In genomic region chr6:140766365-140766764, GRCm38 (mm10) we compare ENCODE assay signal across 10 mouse cellular contexts. TPM values are rescaled to one million over a fixed set of nuclear protein-coding genes. Genes with fewer than 3 reads are reported as not detected.
DNase-seq lines count a peak whose midpoint lies in the region; ATAC-seq and TF ChIP-seq lines count a peak whose summit lies in the region.
"Had no signal": no experiment of that assay in that cellular context is flagged by ENCODE, and none has a peak within 500 bp of the region (broad histone marks: within the 10 kb centered on the region; RNA-seq: fewer than 3 reads in every experiment).

No protein-coding gene starts in this region.

- H3K27me3 ChIP-seq in CH12.LX (replicated peaks) = no peaks in the 10 kb centered on the region
- H3K27me3 ChIP-seq: midbrain, embryonic 12.5 days had no signal

- TF ChIP-seq POLR2A in CH12.LX (IDR thresholded peaks at IDR 0.05; ENCODE audit: low read depth, low read length) = no peak
- TF ChIP-seq POLR2A in embryonic fibroblast, embryonic 13.5 days (IDR thresholded peaks at IDR 0.05; ENCODE audit: low read depth, low read length) = no peak

- in situ Hi-C loops in CH12.LX (cut with MboI; ENCODE audit: low pct_ligation_motif_present, low pct_unique_long_range_greater_than_20kb, low sequenced_read_pairs) = loop anchor here (25.0 kb wide), 1 partner anchor 471 kb away; the partner anchor contains the start of gene Pde3a

- ATAC-seq in monocyte, adult 5-6 weeks (replicated peaks; ENCODE audit: insufficient number of reproducible peaks, low FRiP score, low TSS enrichment, poor library complexity, severe bottlenecking) = no peak; the same call in 1 of the 2 replicates

- H3K4me2 ChIP-seq in CH12.LX (ENCODE audit: insufficient read depth, low read depth, poor library complexity, severe bottlenecking) = peak overlapping the region; percentile 61; the same call in 1 of the 2 replicates
- H3K4me2 ChIP-seq: midbrain, embryonic 12.5 days had no signal

- peaks cover 0 to 11% of the 10 kb centered on the region in 2 experiments; a peak in 2 of 4 replicates for H3K4me1 ChIP-seq in CH12.LX (ENCODE audit: control insufficient read depth in 1 of 2, insufficient read depth in 2 of 2)
- no peaks in the 10 kb centered on the region for H3K4me1 ChIP-seq in embryonic fibroblast, embryonic 13.5 days (ENCODE audit: control insufficient read depth, insufficient read depth, low read length)

- dilution Hi-C loops in CH12.LX (cut with MboI; ENCODE audit: extremely low pct_ligation_motif_present, extremely low pct_unique_long_range_greater_than_20kb, low sequenced_read_pairs) = no loop called here

- no peaks in the 10 kb centered on the region for H3K9me3 ChIP-seq in CH12.LX (replicated peaks; ENCODE audit: low read length)
- H3K9me3 ChIP-seq: midbrain, embryonic 12.5 days had no signal

- H3K4me3 ChIP-seq in CH12.LX (replicated peaks in 1 of 3; ENCODE audit: low read depth in 2 of 3, low read length in 2 of 3, poor library complexity in 1 of 3) = no peak overlapping the region
- H3K4me3 ChIP-seq in embryonic fibroblast, embryonic 13.5 days (ENCODE audit: insufficient read depth, low read length) = no peak overlapping the region
- H3K4me3 ChIP-seq: midbrain, embryonic 12.5 days had no signal

- no peak overlapping the region for H3K9ac ChIP-seq in CH12.LX (ENCODE audit: insufficient read depth, low read depth)
- H3K9ac ChIP-seq: midbrain, embryonic 12.5 days had no signal

- H3K36me3 ChIP-seq in CH12.LX (replicated peaks in 1 of 2; ENCODE audit: control insufficient read depth in 1 of 2, insufficient read depth in 1 of 2, low read length in 1 of 2) = no peaks in the 10 kb centered on the region
- H3K36me3 ChIP-seq: midbrain, embryonic 12.5 days had no signal

- no peaks in the 10 kb centered on the region for H3K79me2 ChIP-seq in CH12.LX (replicated peaks; ENCODE audit: control insufficient read depth, extremely low read depth, insufficient read depth, poor library complexity, severe bottlenecking)

- peak; percentile 36 for DNase-seq in left cerebral cortex, adult 11 months (ENCODE audit: low spot score)
- no peak for DNase-seq in left cerebral cortex, adult 8-10 months (ENCODE audit: low spot score in 2 of 2)
- DNase-seq in CH12.LX (ENCODE audit: extremely low read depth) (peak; percentile 74), ZHBTc4 (ENCODE audit: low read depth, low spot score) (peak; percentile 68)
- DNase-seq in layer of hippocampus, postnatal 10 days (ENCODE audit: low spot score in 2 of 2) = peak; percentile 50 to 62
- DNase-seq in retina, postnatal 1 day = peak; percentile 75

- peak; percentile 66 to 90 for TF ChIP-seq CTCF in CH12.LX (conservative IDR thresholded peaks at IDR 0.05 in 1 of 2, IDR thresholded peaks at IDR 0.05 in 1 of 2; ENCODE audit: low read depth in 2 of 2, low read length in 2 of 2)
- peak; percentile 13; the same call in 1 of the 2 replicates for TF ChIP-seq CTCF in embryonic fibroblast, embryonic 13.5 days (IDR thresholded peaks at IDR 0.05; ENCODE audit: borderline replicate concordance, insufficient read depth, low read length)

- TF ChIP-seq EP300 in CH12.LX (IDR thresholded peaks at IDR 0.05; ENCODE audit: low read length) = no peak

- TF ChIP-seq RAD21 in CH12.LX (IDR thresholded peaks at IDR 0.05; ENCODE audit: low read depth, low read length) = peak; percentile 92

- H3K27ac ChIP-seq in CH12.LX (ENCODE audit: insufficient read depth, low read depth) = no peak overlapping the region
- H3K27ac ChIP-seq in embryonic fibroblast, embryonic 13.5 days (ENCODE audit: insufficient read depth, low read length) = no peak overlapping the region
- H3K27ac ChIP-seq: midbrain, embryonic 12.5 days had no signal

TF ChIP-seq in CH12.LX, 34 proteins besides CTCF, POLR2A, EP300 and RAD21:
- TF ChIP-seq E2F4 (IDR thresholded peaks at IDR 0.05; ENCODE audit: insufficient replicate concordance, low read depth, low read length) = no peak
- peak; percentile 54; the same call in 1 of the 2 replicates for TF ChIP-seq SIN3A (IDR thresholded peaks at IDR 0.05; ENCODE audit: low read length)
- no peak for TF ChIP-seq ZKSCAN1 (IDR thresholded peaks at IDR 0.05; ENCODE audit: borderline replicate concordance, low read depth, low read length)
- no peak for TF ChIP-seq USF2 (conservative IDR thresholded peaks at IDR 0.05; ENCODE audit: low read depth, low read length)
- 0 out of 2 replicates have a peak, but pooled peaks have one; percentile 19 for TF ChIP-seq JUND (conservative IDR thresholded peaks at IDR 0.05; ENCODE audit: low read depth, low read length)
- no peak for TF ChIP-seq CHD2 (IDR thresholded peaks at IDR 0.05; ENCODE audit: low read length)
- no peak for TF ChIP-seq ZNF384 (IDR thresholded peaks at IDR 0.05; ENCODE audit: low read depth, low read length)
- TF ChIP-seq USF1 (IDR thresholded peaks at IDR 0.05; ENCODE audit: low read depth, low read length) = no peak
- TF ChIP-seq SMC3 (IDR thresholded peaks at IDR 0.05; ENCODE audit: low read depth, low read length) = peak; percentile 81
- TF ChIP-seq BHLHE40 (IDR thresholded peaks at IDR 0.05; ENCODE audit: low read depth, low read length) = no peak
- TF ChIP-seq MAFK (IDR thresholded peaks at IDR 0.05; ENCODE audit: insufficient replicate concordance, low read length) = 0 out of 2 replicates have a peak, but pooled peaks have one; percentile 24
- no peak for TF ChIP-seq MAX (IDR thresholded peaks at IDR 0.05; ENCODE audit: low read length)
- TF ChIP-seq JUN (IDR thresholded peaks at IDR 0.05; ENCODE audit: insufficient read depth, low read depth, low read length) = no peak
- TF ChIP-seq MAZ (IDR thresholded peaks at IDR 0.05; ENCODE audit: low read depth, low read length) = no peak
- no peak for TF ChIP-seq POLR2AphosphoS2 (IDR thresholded peaks at IDR 0.05; ENCODE audit: low read depth, low read length)
- TF ChIP-seq MYC (IDR thresholded peaks at IDR 0.05; ENCODE audit: low read depth, low read length) = no peak
- TF ChIP-seq NRF1 (IDR thresholded peaks at IDR 0.05; ENCODE audit: low read depth, low read length) = no peak
- no peak for TF ChIP-seq HCFC1 (IDR thresholded peaks at IDR 0.05; ENCODE audit: low read depth, low read length)
- 0 out of 2 replicates have a peak, but pooled peaks have one; percentile 19 for TF ChIP-seq TBP (conservative IDR thresholded peaks at IDR 0.05; ENCODE audit: low read depth, low read length)
- no peak for TF ChIP-seq MEF2A (IDR thresholded peaks at IDR 0.05; ENCODE audit: borderline replicate concordance, low read depth, low read length)
- TF ChIP-seq ZC3H11A (IDR thresholded peaks at IDR 0.05; ENCODE audit: low read depth, low read length) = peak; percentile 53

RNA-seq across cellular contexts. Expression of gene Gm11077, which starts 37.3 kb away (rescaled TPM):
- total RNA-seq in left cerebral cortex, adult 8-10 months (2022) = not detected
- total RNA-seq in CH12.LX (2012; rRNA removed) (not detected in 2 replicates), CH12.LX (2014; rRNA removed) (not detected in 2 replicates)
- polyA plus RNA-seq in CH12.LX (2012; ENCODE audit: insufficient read length, low read depth) = not detected in 2 replicates
- not detected in 2 replicates for polyA plus RNA-seq in embryonic fibroblast, embryonic 13.5 days (2011; ENCODE audit: insufficient read length, low read depth, missing spikeins)
- total RNA-seq in layer of hippocampus, postnatal 10 days (2021) = not detected
- total RNA-seq in monocyte, adult 5-6 weeks (2017) = not detected in 3 replicates
- polyA plus RNA-seq: frontal cortex, adult 2 months; midbrain, embryonic 12.5 days had no signal

Comparison
In these comparisons a context has a peak if more than half of its experiments do, and no peak if none do; other contexts are left out.
1. DNase-seq: peak in left cerebral cortex, adult 11 months (single experiment), CH12.LX (single experiment), ZHBTc4 (single experiment), layer of hippocampus, postnatal 10 days (2 of 2) and retina, postnatal 1 day (single experiment); none in left cerebral cortex, adult 8-10 months (0 of 2).